18 mouse cellular contexts compared by ENCODE assay signal in the genomic region with DNA sequence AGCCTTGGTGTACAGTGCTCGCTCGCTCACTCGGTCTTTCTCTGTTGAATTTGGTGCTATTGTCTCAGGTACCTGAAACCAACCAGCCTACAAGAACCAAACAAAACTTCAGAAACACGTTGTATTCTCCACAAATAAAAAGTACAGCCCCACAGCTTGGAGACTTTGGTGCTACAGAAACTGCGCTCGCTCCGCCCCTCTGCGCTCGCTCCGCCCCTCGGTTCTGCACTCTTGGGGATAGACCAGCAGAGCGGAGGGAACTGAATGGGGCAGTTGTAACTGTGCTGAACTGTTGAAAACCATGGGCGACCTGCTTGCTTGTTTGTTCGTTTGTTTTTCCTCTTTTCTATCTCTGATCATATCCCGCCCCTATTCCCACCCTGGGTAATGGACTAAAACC.
"Had no signal": no experiment of that assay in that cellular context is flagged by ENCODE, and none has a peak within 500 bp of the region (broad histone marks: within the 10 kb centered on the region; RNA-seq: fewer than 3 reads in every experiment).

No protein-coding gene starts in this region.

- H3K36me3 ChIP-seq: midbrain, embryonic 15.5 days had no signal

- H3K4me1 ChIP-seq: megakaryocyte, embryonic 14.5 days; midbrain, embryonic 12.5 days; midbrain, embryonic 15.5 days; neural tube, embryonic 13.5 days; neural tube, embryonic 15.5 days had no signal

- H3K4me3 ChIP-seq: megakaryocyte, embryonic 14.5 days; midbrain, embryonic 12.5 days; midbrain, embryonic 15.5 days; neural tube, embryonic 13.5 days; neural tube, embryonic 15.5 days had no signal

- ATAC-seq: midbrain, embryonic 15.5 days had no signal

- H3K9me3 ChIP-seq: midbrain, embryonic 12.5 days; midbrain, embryonic 15.5 days; neural tube, embryonic 15.5 days had no signal

- H3K9ac ChIP-seq: liver, embryonic 14.5 days; lung, embryonic 14.5 days; midbrain, embryonic 12.5 days; midbrain, embryonic 15.5 days; neural tube, embryonic 13.5 days; neural tube, embryonic 15.5 days had no signal

- H3K27me3 ChIP-seq: megakaryocyte, embryonic 14.5 days; midbrain, embryonic 12.5 days; midbrain, embryonic 15.5 days; neural tube, embryonic 13.5 days; neural tube, embryonic 15.5 days had no signal

- H3K4me2 ChIP-seq: lung, embryonic 14.5 days; midbrain, embryonic 12.5 days; midbrain, embryonic 15.5 days; neural tube, embryonic 13.5 days; neural tube, embryonic 15.5 days had no signal

- DNase-seq: lung, adult 18-20 months; lung, embryonic 14.5 days; lung, postnatal 10 days; retina, postnatal 1 day; right cerebral cortex, adult 18-20 months; right cerebral cortex, postnatal 25 days; right cerebral cortex, postnatal 4 days; spleen, adult 18-20 months; thymus, adult 18-20 months; thymus, postnatal 14 days; thymus, postnatal 36 days had no signal

- H3K27ac ChIP-seq: liver, embryonic 14.5 days; macrophage; midbrain, embryonic 12.5 days; midbrain, embryonic 15.5 days; neural tube, embryonic 13.5 days; neural tube, embryonic 15.5 days had no signal
